Mouse (Mus musculus) heart, embryonic 13.5 days (tissue): ENCODE measurements around the gene Adcy5. TPM values are rescaled to one million over a fixed set of nuclear protein-coding genes. Genes with fewer than 3 reads are reported as not detected.

Source experiments
- ATAC-seq: fragments of 200-750 bp; cut with Nextera tagmentation; 2 replicates; pipeline ENCODE4 v1.8.0; 2017; ENCODE audit warnings: moderate TSS enrichment; ENCODE audit not compliant: insufficient number of reproducible peaks, low FRiP score, low TSS enrichment; ENCODE audit errors: extremely low read depth
- H3K27ac ChIP-seq: fragments of 300-500 bp; sonication (generic); replicated peaks from 2 replicates; pipeline ENCODE4 v1.5.1; 2015; ENCODE audit warnings: moderate library complexity, mild to moderate bottlenecking, inconsistent platforms
- H3K27me3 ChIP-seq: fragments of 300-500 bp; sonication (generic); replicated peaks from 2 replicates; pipeline ENCODE4 v1.6.1; 2015; ENCODE audit warnings: mild to moderate bottlenecking, inconsistent platforms
- H3K36me3 ChIP-seq: fragments of 300-500 bp; sonication (generic); 2 replicates; pipeline ENCODE4 v1.6.1; 2015; ENCODE audit warnings: mild to moderate bottlenecking, inconsistent platforms
- H3K4me1 ChIP-seq: fragments of 300-500 bp; sonication (generic); 2 replicates; pipeline ENCODE4 v1.6.1; 2015; ENCODE audit warnings: inconsistent platforms
- H3K4me2 ChIP-seq: fragments of 300-500 bp; sonication (generic); 2 replicates; pipeline ENCODE4 v1.6.1; 2015; ENCODE audit warnings: inconsistent platforms, mild to moderate bottlenecking, moderate library complexity
- H3K4me3 ChIP-seq: fragments of 300-500 bp; sonication (generic); 2 replicates; pipeline ENCODE4 v1.5.1; 2015; ENCODE audit warnings: moderate library complexity, mild to moderate bottlenecking, inconsistent platforms
- H3K9ac ChIP-seq: fragments of 300-500 bp; sonication (generic); 2 replicates; pipeline ENCODE4 v1.6.1; 2015; ENCODE audit warnings: inconsistent platforms, mild to moderate bottlenecking, moderate library complexity
- H3K9me3 ChIP-seq: fragments of 300-500 bp; sonication (generic); 2 replicates; pipeline ENCODE4 v1.6.1; 2016; ENCODE audit warnings: inconsistent platforms
- WGBS: fragments of 180-500 bp; shearing (Covaris S2); methylation state at CpG from one replicate; pipeline ENCODE4 v1.1.7; 2015; ENCODE audit warnings: mixed read lengths; 5-methylcytosine and 5-hydroxymethylcytosine counted together
- polyA plus RNA-seq: library from polyadenylated mRNA; unstranded; fragments of >200 nt; fragmentation: Nextera tagmentation; extraction: Ambion mirVana; gene quantifications from 2 replicates; pipeline ENCODE4 v1.2.1, GENCODE M21; 2015

The Adcy5 gene
- polyA plus RNA-seq, result 5.4 and 6.1 TPM in 2 replicates

DNA sequence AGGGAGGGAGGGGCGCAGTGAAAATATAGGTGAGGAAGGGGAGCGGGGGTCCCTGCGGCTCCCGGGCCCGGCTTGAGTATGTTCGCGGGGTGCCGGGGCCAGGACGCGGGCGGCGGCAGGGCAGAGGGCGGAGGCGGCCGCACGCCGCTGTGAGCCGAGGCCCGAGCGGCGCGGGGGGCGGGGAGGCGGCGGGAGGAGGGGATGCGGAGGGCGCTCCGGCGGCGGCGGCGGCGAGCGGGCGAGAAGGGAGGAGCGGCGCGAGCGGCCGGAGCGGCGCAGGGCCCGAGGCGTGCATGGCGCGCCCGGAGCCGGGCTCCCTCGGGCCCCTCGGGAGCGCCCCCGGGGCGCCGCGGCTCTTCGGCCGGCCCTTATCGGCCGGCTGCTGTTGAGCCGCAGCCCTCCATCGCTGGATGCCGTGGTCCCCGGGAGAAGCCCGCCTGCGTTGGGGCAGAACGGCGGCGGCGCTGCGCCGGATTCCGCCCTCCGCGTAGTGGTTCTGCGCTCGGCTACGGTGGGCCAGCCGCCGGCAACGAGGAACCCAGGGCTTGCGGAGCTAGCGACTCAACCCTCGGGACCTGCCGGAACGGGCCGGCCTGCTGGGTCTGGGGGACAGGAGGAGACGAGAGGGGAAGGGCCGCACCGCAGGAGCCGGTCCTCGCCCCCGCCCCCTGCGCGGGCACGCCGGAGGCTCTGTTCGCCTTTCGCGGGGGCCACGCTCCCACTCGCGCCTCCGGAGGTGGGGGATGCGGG, at the start of gene Adcy5:
Gene Adcy5, plus strand, starts transcription at position 237 of the 750 bp plus-strand sequence.
- H3K27ac ChIP-seq, result peak within 1 kb of the TSS; percentile 89
- H3K27me3 ChIP-seq, result peaks cover 94% of the 10 kb centered on the region
- peak within 1 kb of the TSS; percentile 93 for H3K9ac ChIP-seq
- peaks cover 55% of the 10 kb centered on the region for H3K4me1 ChIP-seq
- H3K9me3 ChIP-seq, result no peaks in the 10 kb centered on the region
- peak within 1 kb of the TSS; percentile 89 for H3K4me2 ChIP-seq
- H3K4me3 ChIP-seq, result peak within 1 kb of the TSS; percentile 72
- WGBS, result under 1% methylated on average over 62 of the region's 104 CpGs
- ATAC-seq, result peak; percentile 29; the same call in 1 of the 2 replicates
- H3K36me3 ChIP-seq, result no peaks in the 10 kb centered on the region

- Histone ChIP-seq H3K4me2 (no peak overlapping the region), H3K9ac (no peak overlapping the region), H3K9me3 (no peaks in the 10 kb centered on the region), H3K27me3 (no peaks in the 10 kb centered on the region), H3K4me3 (no peak overlapping the region), H3K27ac (no peak overlapping the region), H3K36me3 (peaks cover 11% of the 10 kb centered on the region), H3K4me1 (peaks cover 59% of the 10 kb centered on the region)
- ATAC-seq, result no peak
- WGBS, result 79% methylated on average over 6 of the region's 6 CpGs
Observed at GRCm38 (mm10) chr16:35107985-35108384, 46.7 kb upstream of the Adcy5 start.

GRCm38 (mm10) chr16:35109156-35109555, 45.5 kb upstream of the Adcy5 start:
- Histone ChIP-seq H3K4me2 (0 out of 2 replicates have a peak overlapping the region, but pooled peaks have one; percentile 1), H3K4me3 (no peak overlapping the region), H3K36me3 (peaks cover 10% of the 10 kb centered on the region), H3K4me1 (peaks cover 48% of the 10 kb centered on the region), H3K9ac (no peak overlapping the region), H3K27ac (peak overlapping the region; percentile 81), H3K27me3 (no peaks in the 10 kb centered on the region), H3K9me3 (no peaks in the 10 kb centered on the region)
- ATAC-seq, result no peak
- 35% methylated on average over 8 of the region's 8 CpGs for WGBS

DNA sequence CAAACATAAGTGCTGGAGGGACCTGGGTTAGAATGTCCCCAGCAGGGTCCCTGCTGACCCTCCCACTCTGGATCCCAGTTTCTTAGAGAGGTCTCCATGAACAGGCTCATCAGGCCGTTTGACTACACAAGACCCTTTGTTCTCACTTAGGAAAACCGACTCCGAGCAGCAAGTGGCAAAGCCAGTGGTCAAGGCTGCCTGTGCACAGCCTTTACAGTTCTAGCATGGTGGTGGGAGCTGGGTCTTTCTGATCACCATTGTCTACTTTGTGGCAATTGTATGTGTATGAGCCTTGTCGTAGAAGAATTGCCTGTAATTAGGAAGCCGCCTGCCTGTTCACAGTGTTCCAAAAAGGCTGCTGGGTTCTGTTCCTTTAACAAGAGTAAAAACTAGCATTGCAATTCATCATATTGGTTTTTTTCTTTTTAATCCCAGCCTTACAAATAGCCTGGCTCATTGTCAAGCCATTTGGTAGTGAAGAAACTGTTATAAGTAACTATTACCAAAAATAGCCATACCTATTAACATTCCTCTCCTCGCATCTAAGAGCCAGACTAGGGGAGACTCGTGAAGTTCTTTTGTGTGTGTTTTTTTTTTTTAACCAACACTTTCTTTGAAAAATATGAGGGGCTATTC, 44.9 kb upstream of the Adcy5 start:
- Histone ChIP-seq H3K4me3 (no peak overlapping the region), H3K27ac (peak overlapping the region; percentile 81), H3K4me2 (0 out of 2 replicates have a peak overlapping the region, but pooled peaks have one; percentile 53), H3K9me3 (no peaks in the 10 kb centered on the region), H3K9ac (no peak overlapping the region), H3K4me1 (peaks cover 53% of the 10 kb centered on the region), H3K27me3 (no peaks in the 10 kb centered on the region), H3K36me3 (peaks cover 6% of the 10 kb centered on the region; the same call in 1 of the 2 replicates)
- WGBS, result 38% methylated on average over 7 of the region's 7 CpGs
- no peak for ATAC-seq

DNA sequence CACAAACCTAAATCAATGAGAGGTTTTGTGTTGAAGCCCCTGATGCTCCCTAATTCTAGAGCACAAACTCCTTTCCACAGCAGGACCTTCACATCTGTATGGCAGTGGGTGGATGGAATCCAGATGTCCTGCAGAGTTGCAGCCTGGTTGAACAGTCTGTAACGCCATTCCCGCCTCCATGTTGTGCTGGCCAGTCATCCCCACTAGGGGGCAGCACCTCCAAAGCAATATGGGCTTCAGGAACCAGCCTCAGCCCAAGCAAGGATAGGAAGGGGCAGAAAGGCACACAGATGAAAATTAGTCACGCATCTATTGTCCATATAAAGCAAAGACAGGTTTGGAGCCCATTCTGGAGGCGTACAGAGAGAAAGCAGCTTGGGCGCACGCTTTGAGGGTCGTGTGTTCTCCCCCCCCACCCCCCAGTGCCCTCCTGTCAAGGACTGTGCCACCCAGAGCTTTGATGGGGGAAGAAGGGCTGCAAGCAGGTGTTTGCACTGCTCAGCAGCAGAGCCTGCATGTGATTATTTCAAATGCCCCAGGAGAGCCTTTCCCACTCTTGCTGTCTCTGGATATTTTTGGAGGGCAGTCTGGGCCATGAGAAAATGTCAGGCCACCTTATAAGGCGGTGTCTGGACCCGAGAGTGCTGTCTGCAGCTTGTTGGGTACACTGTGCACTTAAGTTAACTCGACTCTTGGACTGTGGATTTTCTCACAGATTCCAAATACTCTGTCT, 44.1 kb upstream of the Adcy5 start:
- Histone ChIP-seq H3K27me3 (no peaks in the 10 kb centered on the region), H3K4me3 (no peak overlapping the region), H3K36me3 (peaks cover 6% of the 10 kb centered on the region; the same call in 1 of the 2 replicates), H3K4me1 (peaks cover 51% of the 10 kb centered on the region), H3K27ac (peak overlapping the region; percentile 89), H3K9ac (peak overlapping the region; percentile 64), H3K9me3 (no peaks in the 10 kb centered on the region), H3K4me2 (peak overlapping the region; percentile 53)
- ATAC-seq, result no peak
- 22% methylated on average over 10 of the region's 10 CpGs for WGBS

DNA sequence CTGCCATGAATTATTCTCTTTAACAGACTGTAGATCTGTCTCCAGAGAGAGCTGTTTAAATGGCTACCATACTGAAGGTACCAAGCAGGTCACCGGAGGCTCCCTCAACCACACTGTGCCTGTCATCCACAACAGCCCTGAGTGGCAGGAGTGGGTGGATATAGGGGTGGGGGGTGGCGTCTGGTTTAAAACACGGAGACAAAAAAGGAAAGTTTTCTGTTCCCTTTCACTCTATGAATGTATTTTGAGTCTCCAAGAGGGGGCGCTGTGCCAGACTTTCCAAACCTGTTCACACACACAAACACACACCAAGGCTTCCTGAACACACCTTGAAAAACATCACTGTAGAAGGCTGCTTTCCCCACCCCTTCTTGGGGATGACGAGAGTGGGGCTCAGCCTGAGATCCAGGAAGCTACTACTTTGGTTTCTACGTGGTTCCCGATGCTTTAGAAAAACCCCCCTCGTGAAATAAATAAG, 43.5 kb upstream of the Adcy5 start:
- 46% methylated on average over 8 of the region's 8 CpGs for WGBS
- H3K4me2 ChIP-seq, result peak overlapping the region; percentile 53
- ATAC-seq, result peak; percentile 16; the same call in 1 of the 2 replicates
- no peaks in the 10 kb centered on the region for H3K27me3 ChIP-seq
- H3K36me3 ChIP-seq, result peaks cover 6% of the 10 kb centered on the region; the same call in 1 of the 2 replicates
- H3K4me1 ChIP-seq, result peaks cover 49% of the 10 kb centered on the region
- peak overlapping the region; percentile 89 for H3K27ac ChIP-seq
- no peak overlapping the region for H3K4me3 ChIP-seq
- H3K9me3 ChIP-seq, result no peaks in the 10 kb centered on the region
- no peak overlapping the region for H3K9ac ChIP-seq

GRCm38 (mm10) chr16:35113496-35113895, 41.2 kb upstream of the Adcy5 start:
- no peak overlapping the region for H3K9ac ChIP-seq
- peaks cover 50% of the 10 kb centered on the region for H3K4me1 ChIP-seq
- H3K27ac ChIP-seq, result no peak overlapping the region
- WGBS, result 87% methylated on average over 5 of the region's 5 CpGs
- no peaks in the 10 kb centered on the region for H3K9me3 ChIP-seq
- H3K36me3 ChIP-seq, result no peaks in the 10 kb centered on the region; the same call in 1 of the 2 replicates
- no peak overlapping the region for H3K4me3 ChIP-seq
- no peak overlapping the region for H3K4me2 ChIP-seq
- no peak for ATAC-seq
- no peaks in the 10 kb centered on the region for H3K27me3 ChIP-seq

GRCm38 (mm10) chr16:35116328-35116956, 38.2 kb upstream of the Adcy5 start:
- peaks cover 33% of the 10 kb centered on the region for H3K4me1 ChIP-seq
- 68% methylated on average over 7 of the region's 7 CpGs for WGBS
- H3K27me3 ChIP-seq, result no peaks in the 10 kb centered on the region
- ATAC-seq, result no peak
- no peaks in the 10 kb centered on the region for H3K36me3 ChIP-seq
- no peak overlapping the region for H3K4me2 ChIP-seq
- no peak overlapping the region for H3K4me3 ChIP-seq
- H3K27ac ChIP-seq, result no peak overlapping the region
- H3K9me3 ChIP-seq, result peaks cover 3% of the 10 kb centered on the region; the same call in 1 of the 2 replicates
- no peak overlapping the region for H3K9ac ChIP-seq

DNA sequence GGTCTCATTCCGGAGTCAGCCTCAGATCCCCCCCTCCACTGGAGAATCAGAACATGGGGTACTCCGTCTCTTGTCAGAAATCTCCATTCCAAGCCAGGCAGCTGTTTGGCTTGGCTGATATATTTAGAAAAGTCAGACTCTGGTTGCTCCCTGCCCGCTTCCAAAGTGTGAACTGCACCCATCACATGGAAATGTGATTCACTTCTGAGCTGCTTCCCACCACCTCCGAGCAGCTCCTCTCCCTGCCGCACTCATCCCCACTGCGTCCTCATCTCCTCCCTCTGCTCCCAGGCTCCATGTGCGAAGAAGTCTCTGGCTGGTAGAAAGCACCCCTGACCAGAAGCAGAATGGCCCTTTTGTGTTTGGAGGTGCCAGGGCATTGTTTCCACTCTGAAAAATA, 37.2 kb upstream of the Adcy5 start:
- ATAC-seq, result no peak
- Histone ChIP-seq H3K4me3 (no peak overlapping the region), H3K4me1 (peaks cover 29% of the 10 kb centered on the region), H3K27ac (no peak overlapping the region), H3K27me3 (no peaks in the 10 kb centered on the region), H3K9ac (0 out of 2 replicates have a peak overlapping the region, but pooled peaks have one; percentile 4), H3K4me2 (no peak overlapping the region), H3K9me3 (peaks cover 3% of the 10 kb centered on the region; the same call in 1 of the 2 replicates), H3K36me3 (no peaks in the 10 kb centered on the region)
- 34% methylated on average over 7 of the region's 7 CpGs for WGBS

DNA sequence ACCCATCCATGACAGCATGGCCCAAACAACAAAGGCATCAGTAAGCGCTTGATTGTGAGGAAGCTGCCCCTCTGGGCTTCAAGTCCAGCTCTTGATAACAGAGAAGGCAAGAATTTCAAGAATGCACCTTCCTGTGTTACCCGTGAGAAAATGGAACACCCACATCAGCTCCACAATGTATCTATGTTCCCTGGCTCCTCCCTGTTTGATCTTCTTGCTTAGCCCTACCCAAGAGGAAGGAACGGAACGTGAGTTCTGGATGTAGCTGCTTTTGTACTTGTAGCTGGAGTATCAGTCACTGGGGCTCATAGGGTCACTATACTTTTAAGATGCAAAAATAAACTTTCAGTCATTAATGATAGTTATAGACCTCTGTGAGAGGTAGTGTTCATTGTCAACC, 34.1 kb upstream of the Adcy5 start:
- WGBS, result 44% methylated on average over 4 of the region's 4 CpGs
- ATAC-seq, result no peak

More for the DNA sequence above, 34.1 kb upstream of the Adcy5 start:
- peaks cover 22% of the 10 kb centered on the region for H3K4me1 ChIP-seq
- H3K4me3 ChIP-seq, result no peak overlapping the region
- H3K36me3 ChIP-seq, result no peaks in the 10 kb centered on the region
- H3K27ac ChIP-seq, result no peak overlapping the region
- H3K9me3 ChIP-seq, result peaks cover 3% of the 10 kb centered on the region; the same call in 1 of the 2 replicates
- H3K27me3 ChIP-seq, result no peaks in the 10 kb centered on the region
- H3K4me2 ChIP-seq, result no peak overlapping the region
- no peak overlapping the region for H3K9ac ChIP-seq
